Mouse (Mus musculus) thymus, postnatal 4 days (tissue): ENCODE measurements around the gene Samd4b.
"Not testable (repeated sequence)": the region's sequence is repeated elsewhere in the genome, so short reads cannot be mapped to it uniquely, and the experiment has no call there.

ENCODE experiments used
- DNase-seq: peaks from one replicate; pipeline ENCODE4 v3.0.0; 2021

Samd4b gene

GRCm38 (mm10) chr7:28597642-28598446 lies at the start of gene Samd4b, which contains the start of gene Pak4:
Samd4b (minus strand) TSS chr7:28598144.
Pak4 (minus strand) TSS chr7:28598185.
- peak; percentile 100 for DNase-seq

DNA sequence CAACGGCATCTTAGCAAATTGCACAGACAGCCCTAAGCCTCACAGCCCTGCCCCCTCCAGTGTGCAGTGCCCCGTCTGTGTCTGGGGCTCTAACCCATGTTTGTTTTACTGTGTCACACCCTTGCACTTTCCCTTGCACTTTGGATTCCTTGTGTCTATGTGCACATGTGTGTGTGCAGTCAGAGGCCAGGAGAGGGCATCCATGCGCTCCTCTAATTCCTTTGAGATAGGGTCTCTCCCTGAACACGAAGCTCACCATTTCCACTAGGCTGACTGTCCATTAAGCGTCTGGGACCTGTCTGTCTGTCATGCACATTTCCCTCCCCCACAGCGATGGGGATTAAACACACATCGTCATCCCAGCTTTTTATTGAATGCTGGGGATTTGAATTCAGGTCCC lies 49.1 kb upstream of the Samd4b start:
- peak; percentile 51 for DNase-seq

DNA sequence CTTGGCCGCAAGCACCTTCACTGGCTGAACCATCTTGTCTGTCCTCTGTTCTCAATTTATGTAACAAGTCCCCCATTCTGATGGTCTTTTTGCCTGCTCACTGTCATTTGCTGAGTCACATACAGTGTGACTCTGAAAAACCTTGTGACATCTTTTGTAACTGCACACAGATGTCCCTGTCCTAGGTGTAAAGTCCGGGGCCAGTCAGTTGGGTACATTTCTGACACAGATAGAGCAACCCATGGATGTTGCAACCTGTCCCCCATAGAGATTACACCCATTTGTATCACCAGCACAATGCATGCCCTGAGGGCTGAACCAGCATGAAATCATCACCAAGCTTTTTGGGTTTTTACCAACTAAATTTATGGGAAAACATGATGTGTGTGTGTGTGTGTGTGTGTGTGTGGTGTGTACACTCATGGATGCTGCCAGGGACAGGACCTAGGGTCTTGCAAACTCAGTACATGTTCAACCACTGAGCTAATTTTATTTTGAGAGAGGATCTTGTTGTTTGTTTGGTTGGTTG lies 48.1 kb upstream of the Samd4b start:
- DNase-seq, result no peak

- no peak for DNase-seq
These were observed 47.4 kb upstream of the Samd4b start for GRCm38 (mm10) chr7:28645366-28645765.

- no peak for DNase-seq
These were observed 43.6 kb upstream of the Samd4b start for GRCm38 (mm10) chr7:28641546-28641945.

GRCm38 (mm10) chr7:28637511-28637910 lies 39.6 kb upstream of the Samd4b start:
- no peak for DNase-seq

DNA sequence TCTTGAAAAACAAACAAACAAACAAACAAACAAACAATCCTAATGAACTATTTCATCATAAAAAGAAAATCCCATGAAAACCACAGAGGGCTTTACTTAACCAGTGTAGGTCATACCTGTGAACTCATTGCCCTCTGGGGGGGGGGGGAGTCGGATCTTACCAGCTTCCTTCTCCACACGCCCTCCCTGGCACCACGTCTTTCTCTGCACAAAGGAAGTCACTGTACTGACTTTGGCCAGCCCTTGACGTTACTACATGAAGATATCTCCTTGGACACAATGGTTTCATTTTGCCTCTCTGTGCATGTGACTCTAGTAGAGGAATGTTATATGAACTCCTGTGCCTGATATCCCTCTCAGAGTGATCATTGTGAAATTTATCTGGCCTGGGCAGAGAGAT lies 36.2 kb upstream of the Samd4b start:
- no peak for DNase-seq

DNA sequence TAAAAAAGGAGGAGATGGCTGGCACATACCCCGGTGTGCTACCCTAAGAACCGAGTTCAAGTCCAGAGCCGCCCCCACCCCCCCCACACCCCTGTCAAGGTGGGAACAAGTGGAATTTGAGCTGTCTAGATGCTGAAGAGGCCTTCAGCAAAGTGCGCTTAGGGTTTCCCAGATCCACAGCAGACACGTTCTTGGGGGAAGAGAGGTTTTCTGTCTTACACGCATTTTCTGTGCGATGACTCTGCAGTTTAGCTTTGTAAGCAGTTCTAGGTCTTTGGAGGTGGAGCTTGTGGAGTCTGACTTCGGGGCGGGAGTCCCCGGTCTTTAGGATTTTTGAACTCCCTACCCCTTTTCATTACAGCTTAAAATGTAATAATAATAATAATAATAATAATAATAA lies 33.1 kb upstream of the Samd4b start, which contains the start of gene Acp7:
TSS of gene Acp7 (minus strand) at position 260 of the 400 bp plus-strand sequence.
- no peak for DNase-seq

DNA sequence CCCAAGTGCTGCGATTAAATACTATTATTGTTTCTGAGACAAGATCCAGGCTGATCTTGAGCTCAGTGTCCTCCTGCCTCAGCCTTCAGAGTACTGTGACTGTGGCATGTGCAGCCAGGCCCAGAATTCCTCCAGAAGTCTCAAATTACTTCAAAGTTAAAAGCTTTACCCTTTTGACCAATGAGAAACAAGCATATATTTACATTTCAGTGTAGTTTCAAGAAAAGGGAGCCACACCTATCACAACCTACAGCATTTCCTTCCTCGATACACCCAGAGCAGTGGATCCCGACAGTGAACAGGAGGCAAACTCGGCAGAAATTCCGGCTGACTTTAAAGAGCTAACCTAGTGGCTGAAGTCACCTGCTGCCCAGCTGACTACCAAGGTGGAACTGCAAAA lies 26.8 kb upstream of the Samd4b start:
- DNase-seq, result no peak

DNA sequence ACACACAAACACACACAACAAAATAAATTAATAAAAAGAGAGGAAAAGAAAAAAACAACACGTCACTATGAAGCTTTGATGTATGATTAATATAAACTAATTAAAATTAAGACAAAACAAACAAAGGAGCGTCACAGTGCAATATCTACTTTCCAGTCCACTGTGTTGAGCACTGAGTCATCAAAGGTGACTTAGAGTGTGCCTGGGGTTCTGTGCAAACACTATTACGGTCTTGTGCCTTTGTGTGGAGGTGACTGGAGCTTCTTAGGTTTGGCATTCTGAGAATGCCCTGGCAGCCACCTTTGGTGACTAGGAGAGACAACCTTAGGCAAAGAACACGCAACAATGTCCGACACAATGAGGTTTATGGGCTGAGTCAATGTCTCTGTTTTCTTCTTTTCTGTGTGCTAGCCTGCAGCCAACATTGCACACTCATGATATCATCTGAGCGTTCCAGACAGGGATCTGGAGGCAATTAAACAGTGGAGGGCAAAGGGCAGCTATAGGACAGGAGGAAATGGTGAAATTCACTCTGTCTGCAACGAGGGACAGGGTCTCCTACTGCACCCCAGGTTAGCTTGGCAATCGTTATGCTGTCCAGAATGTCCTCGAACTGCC lies 21.3 kb upstream of the Samd4b start:
- no peak for DNase-seq

GRCm38 (mm10) chr7:28605951-28606350 lies 8.0 kb upstream of the Samd4b start:
- no peak for DNase-seq

- not testable (repeated sequence) for DNase-seq
These were observed 5.8 kb upstream of the Samd4b start for GRCm38 (mm10) chr7:28603788-28604187.

GRCm38 (mm10) chr7:28603136-28603535 lies 5.2 kb upstream of the Samd4b start:
- DNase-seq, result no peak

- peak; percentile 75 for DNase-seq
These were observed 3.7 kb upstream of the Samd4b start for GRCm38 (mm10) chr7:28601668-28602067.

- peak; percentile 89 for DNase-seq
These were observed 3.1 kb upstream of the Samd4b start for GRCm38 (mm10) chr7:28601029-28601428.

- DNase-seq, result no peak
These were observed 1.0 kb upstream of the Samd4b start for GRCm38 (mm10) chr7:28598951-28599350.

GRCm38 (mm10) chr7:28597277-28597570 lies 720 bp downstream of the Samd4b start:
- no peak for DNase-seq

DNA sequence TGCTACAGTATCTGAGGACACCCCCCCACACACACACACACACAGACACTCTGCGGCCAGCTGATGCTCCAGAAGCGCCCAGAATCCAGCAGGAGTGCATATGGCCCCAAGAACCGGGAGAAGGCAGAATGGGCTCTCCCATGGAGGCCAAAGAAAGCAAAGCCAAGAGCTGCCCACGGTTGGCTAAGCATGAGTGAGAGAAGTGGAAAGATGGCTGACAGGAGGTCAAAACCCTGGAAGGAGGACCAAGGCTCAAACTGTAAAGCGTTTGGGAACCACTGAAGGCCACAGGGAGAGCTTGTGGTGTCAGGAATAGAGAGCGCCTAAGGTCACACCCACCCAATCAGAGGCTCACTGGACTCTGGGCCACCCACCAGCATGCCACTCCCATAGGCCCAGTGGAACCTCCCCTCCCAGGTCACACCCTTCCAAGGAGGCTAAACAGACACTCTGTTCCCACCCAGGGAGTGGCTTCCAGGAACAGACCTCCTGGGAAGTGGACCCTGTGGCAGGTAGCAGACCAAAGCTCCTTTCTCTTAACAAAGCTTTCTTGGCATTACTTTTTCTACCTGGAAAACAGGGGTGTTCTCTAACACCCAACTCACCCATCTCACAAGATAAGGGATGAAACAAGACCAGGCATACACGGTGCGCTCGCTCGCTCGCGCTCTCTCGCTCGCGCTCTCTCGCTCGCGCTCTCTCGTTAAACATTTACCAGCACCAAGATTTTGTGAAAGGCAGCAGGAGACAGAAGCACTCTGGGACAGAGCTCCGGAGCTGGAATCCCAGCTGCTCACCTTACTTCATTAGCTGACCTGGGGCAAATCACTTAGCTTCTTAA lies 1.3 kb downstream of the Samd4b start:
- peak; percentile 9 for DNase-seq

DNA sequence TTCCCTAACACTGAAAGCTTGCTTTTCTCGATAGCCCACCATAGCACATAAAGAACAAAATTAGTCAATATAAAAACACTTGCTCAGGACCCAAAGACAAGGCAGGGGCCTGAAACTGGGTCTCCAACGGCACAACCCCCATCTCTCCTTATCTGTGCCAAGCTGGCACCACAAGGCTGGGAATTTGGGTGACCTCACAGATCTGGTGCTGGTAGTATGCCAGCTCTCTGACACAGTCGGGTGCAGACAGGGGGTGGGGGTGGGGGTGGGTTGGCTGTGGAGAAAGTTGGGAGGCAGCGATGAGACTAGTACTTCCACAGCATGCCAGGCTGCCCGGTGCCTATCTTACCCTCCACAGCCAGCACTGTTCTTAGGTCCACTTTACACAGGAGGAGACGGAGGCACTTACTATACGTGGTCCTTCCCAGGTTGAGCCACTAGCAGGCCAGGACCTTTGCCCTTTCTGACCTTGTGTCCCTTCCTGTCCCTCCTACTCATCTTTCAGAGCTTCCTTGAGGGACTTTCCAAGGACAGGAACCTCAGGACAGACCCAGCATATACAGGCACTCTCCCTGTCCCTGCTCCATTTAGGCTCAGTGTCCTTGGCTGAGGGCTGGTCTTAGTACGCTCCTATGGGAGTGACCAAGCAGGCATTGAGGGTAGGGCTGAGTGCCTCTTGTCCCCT lies 2.1 kb downstream of the Samd4b start:
- DNase-seq, result peak; percentile 7

DNA sequence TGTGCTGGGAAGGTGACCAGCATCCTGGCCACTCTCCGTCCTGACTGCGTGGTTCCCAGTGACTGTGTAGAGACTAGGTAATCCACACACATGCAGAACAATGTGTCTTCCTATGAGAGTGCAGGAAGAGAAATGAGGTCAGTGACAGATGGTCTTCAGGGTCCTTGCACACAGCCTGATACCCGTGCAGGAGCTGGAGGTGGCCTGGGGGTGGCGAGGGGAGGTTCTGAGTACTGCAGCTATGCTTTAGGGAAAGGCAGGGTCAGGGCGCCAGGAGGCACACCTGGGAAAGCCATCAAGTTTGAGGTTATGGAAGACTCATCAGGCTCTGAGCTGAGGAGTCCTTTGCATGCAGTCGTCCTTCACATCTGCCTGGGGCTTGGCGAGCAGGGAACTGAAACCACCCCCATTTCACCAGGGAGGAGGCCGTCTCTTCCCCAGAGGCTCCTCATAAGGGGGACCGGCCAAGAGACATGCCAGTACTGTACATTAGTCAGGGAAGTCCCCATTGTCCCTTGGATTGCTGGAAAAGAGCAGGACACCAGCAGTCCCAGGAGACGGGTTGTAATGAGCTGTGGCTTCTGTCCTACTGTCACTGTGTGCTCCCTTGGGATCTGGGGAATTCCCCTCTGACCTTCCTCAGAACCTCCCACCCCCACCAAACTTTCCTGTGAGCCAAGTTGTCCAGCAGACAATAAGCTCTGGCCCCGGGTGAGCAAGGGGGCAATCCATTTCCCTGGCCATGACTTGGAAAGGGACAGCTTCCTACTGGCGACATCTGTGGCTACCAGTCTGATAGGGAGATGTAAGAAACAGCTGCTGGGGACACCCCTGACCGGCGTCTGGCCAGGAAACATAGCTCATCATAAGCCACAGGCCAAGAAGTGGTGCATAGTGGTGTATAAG lies 4.5 kb downstream of the Samd4b start:
- peak; percentile 12 for DNase-seq

DNA sequence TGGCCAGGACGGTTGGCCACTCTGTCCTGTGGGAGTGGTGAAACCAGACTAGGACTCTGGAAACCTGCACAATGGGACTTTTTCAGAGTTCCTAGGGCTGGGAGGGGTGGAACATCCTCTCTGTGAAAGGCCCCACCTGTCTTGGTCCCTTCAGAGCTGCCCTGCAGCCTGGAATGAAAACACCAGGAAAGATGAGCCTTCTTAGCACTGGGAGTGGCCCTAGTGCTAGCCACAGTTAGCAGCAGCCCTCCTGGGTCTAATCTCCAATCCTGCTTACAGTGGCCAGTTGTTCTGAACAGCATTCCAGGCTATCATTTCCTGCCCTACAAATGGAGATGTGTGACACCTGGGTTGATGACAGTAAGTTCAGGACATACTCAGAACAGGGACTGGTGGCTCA lies 6.1 kb downstream of the Samd4b start:
- DNase-seq, result no peak

GRCm38 (mm10) chr7:28587644-28588043 lies 10.3 kb downstream of the Samd4b start:
- DNase-seq, result no peak
